ENCODE assay signal across 20 mouse cellular contexts in genomic region chr6:113855581-113855980, GRCm38 (mm10).
DNase-seq lines count a peak whose midpoint lies in the region; ATAC-seq and TF ChIP-seq lines count a peak whose summit lies in the region.
"Had no signal": no experiment of that assay in that cellular context is flagged by ENCODE, and none has a peak within 500 bp of the region (broad histone marks: within the 10 kb centered on the region; RNA-seq: fewer than 3 reads in every experiment).

No protein-coding gene starts in this region.

- H3K27ac ChIP-seq in forebrain, embryonic 12.5 days = peak overlapping the region; percentile 56; the same call in 1 of the 2 replicates
- H3K27ac ChIP-seq in forebrain, embryonic 10.5 days = no peak overlapping the region
- H3K27ac ChIP-seq in olfactory bulb, adult 2 months (ENCODE audit: insufficient read depth, low read depth, low read length) = peak overlapping the region; percentile 57; the same call in 1 of the 2 replicates
- H3K27ac ChIP-seq in heart, embryonic 11.5 days (ENCODE audit: low read depth, low read length) = no peak overlapping the region
- H3K27ac ChIP-seq: gastrocnemius, adult 2 months; heart, adult 2 months; liver, embryonic 13.5 days; lung, embryonic 15.5 days; macrophage had no signal

- H3K4me2 ChIP-seq in forebrain, embryonic 12.5 days = no peak overlapping the region
- no peak overlapping the region for H3K4me2 ChIP-seq in heart, embryonic 11.5 days
- H3K4me2 ChIP-seq: liver, embryonic 13.5 days; lung, embryonic 15.5 days; midbrain, embryonic 11.5 days had no signal

- H3K4me1 ChIP-seq in forebrain, embryonic 12.5 days = peaks cover 18% of the 10 kb centered on the region
- H3K4me1 ChIP-seq in forebrain, embryonic 10.5 days = peaks cover 4% of the 10 kb centered on the region
- peaks cover 60% of the 10 kb centered on the region for H3K4me1 ChIP-seq in olfactory bulb, adult 2 months (ENCODE audit: control insufficient read depth, insufficient read depth, low read length)
- no peaks in the 10 kb centered on the region for H3K4me1 ChIP-seq in heart, embryonic 11.5 days (ENCODE audit: control insufficient read depth, insufficient read depth, low read length)
- H3K4me1 ChIP-seq: liver, embryonic 13.5 days; lung, embryonic 15.5 days had no signal

- no peaks in the 10 kb centered on the region for H3K36me3 ChIP-seq in forebrain, embryonic 12.5 days (replicated peaks)
- H3K36me3 ChIP-seq in forebrain, embryonic 10.5 days (replicated peaks) = no peaks in the 10 kb centered on the region
- H3K36me3 ChIP-seq in heart, embryonic 11.5 days (ENCODE audit: control insufficient read depth, insufficient read depth, low read length) = no peaks in the 10 kb centered on the region
- H3K36me3 ChIP-seq: liver, embryonic 13.5 days; lung, embryonic 15.5 days had no signal

- intact Hi-C loops in left cerebral cortex, postnatal 4 days (cut with DNase I) = no loop called here
- intact Hi-C loops in left cerebral cortex, postnatal 36 days (cut with DNase I) = loop anchor here (5.0 kb wide), 1 partner anchor 33 kb away; no protein-coding TSS in a partner anchor

- no peak for ATAC-seq in forebrain, embryonic 12.5 days (ENCODE audit: low FRiP score)
- no peak for ATAC-seq in heart, embryonic 11.5 days (replicated peaks; ENCODE audit: insufficient number of reproducible peaks, low FRiP score, low TSS enrichment)

- H3K4me3 ChIP-seq in forebrain, embryonic 12.5 days (replicated peaks) = no peak overlapping the region
- no peak overlapping the region for H3K4me3 ChIP-seq in forebrain, embryonic 10.5 days
- no peak overlapping the region for H3K4me3 ChIP-seq in olfactory bulb, adult 2 months (ENCODE audit: insufficient read depth, low read depth, low read length)
- H3K4me3 ChIP-seq in heart, embryonic 11.5 days (ENCODE audit: low read depth, low read length) = no peak overlapping the region
- H3K4me3 ChIP-seq: gastrocnemius, adult 2 months; heart, adult 2 months; liver, embryonic 13.5 days; lung, embryonic 15.5 days had no signal

- H3K9me3 ChIP-seq in forebrain, embryonic 12.5 days = no peaks in the 10 kb centered on the region
- H3K9me3 ChIP-seq in forebrain, embryonic 10.5 days = no peaks in the 10 kb centered on the region
- no peaks in the 10 kb centered on the region for H3K9me3 ChIP-seq in heart, embryonic 11.5 days (replicated peaks; ENCODE audit: control insufficient read depth, low read length)
- H3K9me3 ChIP-seq: liver, embryonic 13.5 days; lung, embryonic 15.5 days had no signal

- no peak for TF ChIP-seq CTCF in olfactory bulb, adult 2 months (IDR thresholded peaks at IDR 0.05; ENCODE audit: insufficient read depth, low read depth, low read length)

- no peak for TF ChIP-seq POLR2A in olfactory bulb, adult 2 months (IDR thresholded peaks at IDR 0.05; ENCODE audit: insufficient read depth, low read depth, low read length)

- H3K27me3 ChIP-seq in forebrain, embryonic 12.5 days = no peaks in the 10 kb centered on the region
- H3K27me3 ChIP-seq in forebrain, embryonic 10.5 days (ENCODE audit: poor library complexity, severe bottlenecking) = no peaks in the 10 kb centered on the region
- peaks cover 4% of the 10 kb centered on the region; the same call in 1 of the 2 replicates for H3K27me3 ChIP-seq in heart, embryonic 11.5 days (ENCODE audit: control insufficient read depth, insufficient read depth, low read length)
- H3K27me3 ChIP-seq: liver, embryonic 13.5 days; lung, embryonic 15.5 days had no signal

- H3K9ac ChIP-seq in forebrain, embryonic 12.5 days = no peak overlapping the region
- no peak overlapping the region for H3K9ac ChIP-seq in heart, embryonic 11.5 days (ENCODE audit: low read depth, low read length)
- H3K9ac ChIP-seq: liver, embryonic 13.5 days; lung, embryonic 15.5 days had no signal

- no peak for DNase-seq in forebrain, embryonic 10.5 days (ENCODE audit: extremely low spot score, low spot score)
- DNase-seq in left cerebral cortex, postnatal 4 days = peak; percentile 71
- no peak for DNase-seq in left cerebral cortex, postnatal 36 days (ENCODE audit: low spot score in 2 of 2)
- DNase-seq in cerebellum, postnatal 14 days = peak; percentile 77 to 79
- DNase-seq in layer of hippocampus, postnatal 36 days = no peak
- DNase-seq: adrenal gland, adult 2 months; gastrocnemius, adult 2 months; heart, adult 2 months; kidney, adult 9 months; kidney, postnatal 4 days; liver, embryonic 13.5 days; retina, postnatal 1 day; right cerebral cortex, postnatal 4 days; thymus, postnatal 4 days had no signal

Comparison
In these comparisons a context has a peak if more than half of its experiments do, and no peak if none do; other contexts are left out.
1. H3K27ac ChIP-seq: peak in forebrain, embryonic 12.5 days (single experiment) and olfactory bulb, adult 2 months (single experiment); none in forebrain, embryonic 10.5 days (single experiment) and heart, embryonic 11.5 days (single experiment).
2. DNase-seq: peak in left cerebral cortex, postnatal 4 days (single experiment) and cerebellum, postnatal 14 days (2 of 2); none in forebrain, embryonic 10.5 days (single experiment), left cerebral cortex, postnatal 36 days (0 of 2) and layer of hippocampus, postnatal 36 days (0 of 2).